16 mouse cellular contexts compared by ENCODE assay signal in genomic region chr5:119143411-119143810, GRCm38 (mm10).
"Had no signal": no experiment of that assay in that cellular context is flagged by ENCODE, and none has a peak within 500 bp of the region (broad histone marks: within the 10 kb centered on the region; RNA-seq: fewer than 3 reads in every experiment).

No protein-coding gene starts in this region.

- DNase-seq: kidney, adult 8-10 months; kidney, postnatal 14 days; kidney, postnatal 4 days; liver, embryonic 13.5 days; lung, adult 2 months; lung, postnatal 14 days; lung, postnatal 4 days; retina, postnatal 1 day; thymus, adult 2 months; thymus, postnatal 14 days had no signal

- H3K27ac ChIP-seq: kidney, embryonic 15.5 days; liver, embryonic 13.5 days; midbrain, embryonic 12.5 days; neural tube, embryonic 13.5 days had no signal

- H3K4me1 ChIP-seq: liver, embryonic 13.5 days; neural tube, embryonic 13.5 days had no signal

- H3K9me3 ChIP-seq: kidney, embryonic 15.5 days; neural tube, embryonic 13.5 days had no signal

- ATAC-seq: intestine, postnatal 0 days; midbrain, embryonic 16.5 days had no signal

- H3K9ac ChIP-seq: kidney, embryonic 15.5 days; liver, embryonic 13.5 days; midbrain, embryonic 12.5 days; neural tube, embryonic 13.5 days had no signal

- H3K36me3 ChIP-seq: kidney, embryonic 15.5 days; liver, embryonic 13.5 days; midbrain, embryonic 12.5 days; neural tube, embryonic 13.5 days had no signal

- H3K4me3 ChIP-seq: kidney, embryonic 15.5 days; liver, embryonic 13.5 days; midbrain, embryonic 12.5 days; myocyte; neural tube, embryonic 13.5 days had no signal

- H3K4me2 ChIP-seq: kidney, embryonic 15.5 days; liver, embryonic 13.5 days; midbrain, embryonic 12.5 days; neural tube, embryonic 13.5 days had no signal

- H3K27me3 ChIP-seq: kidney, embryonic 15.5 days; liver, embryonic 13.5 days; neural tube, embryonic 13.5 days had no signal
